Mouse (Mus musculus) thymus, adult 2 months (tissue): ENCODE results near the gene Sla2. TPM values are rescaled to one million over a fixed set of nuclear protein-coding genes. Genes with fewer than 3 reads are reported as not detected.
A peak's percentile ranks its signal among the peaks of the same experiment; 100 is the strongest.

Experiments used
- DNase-seq: peaks from one replicate; pipeline ENCODE4 v3.0.0; 2021
- H3K27ac ChIP-seq: fragments of 200-500 bp; 2 replicates; pipeline ENCODE4 v1.5.1; 2012; ENCODE audit warnings: low read length, control low read depth; ENCODE audit not compliant: control insufficient read depth, insufficient read depth
- H3K27me3 ChIP-seq: fragments of 200-500 bp; 2 replicates; pipeline ENCODE4 v1.6.1; 2012; ENCODE audit warnings: mild to moderate bottlenecking, low read length, moderate library complexity, mixed read lengths; ENCODE audit not compliant: control insufficient read depth, insufficient read depth
- H3K36me3 ChIP-seq: fragments of 200-500 bp; 2 replicates; pipeline ENCODE4 v1.6.1; 2012; ENCODE audit warnings: mild to moderate bottlenecking, low read length, moderate library complexity; ENCODE audit not compliant: control insufficient read depth, insufficient read depth
- H3K4me1 ChIP-seq: fragments of 200-500 bp; replicated peaks from 2 replicates; pipeline ENCODE4 v1.6.1; 2012; ENCODE audit warnings: low read length; ENCODE audit not compliant: control insufficient read depth, insufficient read depth
- H3K4me3 ChIP-seq: fragments of 200-500 bp; 2 replicates; pipeline ENCODE4 v1.5.1; 2012; ENCODE audit warnings: mild to moderate bottlenecking, low read length, control low read depth, moderate library complexity; ENCODE audit not compliant: control insufficient read depth, insufficient read depth
- CTCF ChIP-seq: fragments of 200-500 bp; IDR thresholded peaks from 2 replicates; pipeline ENCODE4 v1.5.1; 2012; ENCODE audit warnings: mild to moderate bottlenecking, control low read depth, low read length, moderate library complexity, borderline replicate concordance; ENCODE audit not compliant: control insufficient read depth, poor library complexity, insufficient read depth; ENCODE audit errors: extremely low read depth
- POLR2A ChIP-seq: fragments of 200-500 bp; IDR thresholded peaks from 2 replicates; pipeline ENCODE4 v1.6.1; 2012; ENCODE audit warnings: mild to moderate bottlenecking, low read length, control low read depth, moderate library complexity; ENCODE audit not compliant: control insufficient read depth, poor library complexity, insufficient read depth; ENCODE audit errors: extremely low read depth
- WGBS: fragments of 180-500 bp; shearing (Covaris S2); methylation state at CpG from one replicate; pipeline ENCODE4 v1.1.7; 2018; 5-methylcytosine and 5-hydroxymethylcytosine counted together
- polyA plus RNA-seq: library from polyadenylated mRNA; depleted of rRNA; stranded (reverse); fragments of >200 nt; gene quantifications from 2 replicates; pipeline ENCODE4 v1.2.3, GENCODE M21; 2012

Gene Sla2
- polyA plus RNA-seq, 1 experiment = 120 TPM

DNA sequence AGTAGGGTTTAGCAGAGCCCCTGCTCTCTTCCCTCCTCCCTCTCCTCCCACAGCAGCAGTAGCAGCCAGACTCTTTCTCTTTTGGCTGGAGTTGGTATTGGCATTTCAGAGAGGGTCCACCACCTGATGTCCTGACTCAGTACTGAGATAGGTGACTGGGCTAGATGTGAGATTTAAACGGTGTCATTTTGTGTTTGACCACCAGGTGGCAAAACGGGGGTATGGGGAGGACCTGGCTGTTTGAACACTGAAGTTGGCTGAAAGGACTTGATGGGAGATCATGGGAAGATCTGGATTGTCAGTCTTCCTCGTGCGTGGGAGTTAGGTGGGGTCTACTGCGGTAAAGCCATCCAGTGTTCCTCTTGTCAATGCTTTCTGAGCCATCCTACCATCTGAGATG, 13.4 kb downstream of the Sla2 start:
- Histone ChIP-seq H3K27ac (no peak overlapping the region), H3K27me3 (no peaks in the 10 kb centered on the region), H3K36me3 (peaks cover 90% of the 10 kb centered on the region), H3K4me3 (no peak overlapping the region), H3K4me1 (peaks cover 18% of the 10 kb centered on the region)
- DNase-seq = peak; percentile 65
- no peak for TF ChIP-seq CTCF
- no peak for TF ChIP-seq POLR2A
- WGBS = 21% methylated on average over 5 of the region's 5 CpGs

DNA sequence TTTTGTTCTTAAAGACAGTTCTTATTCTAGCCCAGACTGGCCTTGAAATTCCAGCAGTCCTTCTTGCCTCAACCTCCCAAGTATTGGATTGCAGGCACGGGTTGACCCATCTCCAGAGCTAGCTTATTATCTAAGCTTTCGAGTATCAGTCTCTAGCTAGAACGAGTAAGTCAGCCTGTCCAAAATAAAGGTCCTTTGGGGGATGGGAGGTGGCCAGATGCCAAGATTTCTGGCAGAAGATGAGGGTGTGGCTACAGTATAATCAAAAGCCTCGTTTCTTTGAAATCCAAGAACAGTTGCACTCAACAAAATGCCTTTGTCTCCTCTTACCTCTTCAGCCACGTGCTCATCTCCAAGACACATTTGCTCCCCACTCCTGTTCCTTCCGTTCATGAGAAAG, 16.5 kb downstream of the Sla2 start:
- H3K36me3 ChIP-seq = peaks cover 64% of the 10 kb centered on the region
- H3K27ac ChIP-seq = no peak overlapping the region
- no peak overlapping the region for H3K4me3 ChIP-seq
- TF ChIP-seq POLR2A (no peak), CTCF (no peak)
- no peak for DNase-seq
- H3K4me1 ChIP-seq = 0 out of 2 replicates have a peak, but pooled peaks cover 3% of the 10 kb centered on the region
- H3K27me3 ChIP-seq = no peaks in the 10 kb centered on the region
- 56% methylated on average over 6 of the region's 6 CpGs for WGBS

DNA sequence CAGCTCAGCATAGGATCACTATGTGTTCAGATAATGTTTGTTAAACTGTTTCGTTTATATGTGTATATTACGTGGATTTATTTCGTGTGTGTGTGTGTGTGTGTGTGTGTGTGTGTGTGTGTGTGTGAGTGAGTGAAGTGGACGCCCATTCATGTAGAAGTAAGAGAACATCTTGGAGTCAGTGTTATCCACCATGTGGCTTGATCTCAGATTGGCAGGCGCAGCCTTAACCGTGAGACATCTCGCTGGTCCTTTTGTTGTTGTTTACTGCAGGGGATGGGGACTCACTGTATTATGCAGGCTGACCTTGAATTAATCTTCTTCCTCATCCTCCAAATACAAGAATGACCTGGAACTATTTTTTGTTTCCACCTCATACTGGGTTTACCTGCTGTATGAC, 17.4 kb downstream of the Sla2 start:
- peaks cover 4% of the 10 kb centered on the region for H3K4me1 ChIP-seq
- DNase-seq = no peak
- H3K27ac ChIP-seq = no peak overlapping the region
- TF ChIP-seq POLR2A (no peak), CTCF (no peak)
- no peaks in the 10 kb centered on the region for H3K27me3 ChIP-seq
- WGBS = 94% methylated on average over 7 of the region's 7 CpGs
- no peak overlapping the region for H3K4me3 ChIP-seq
- H3K36me3 ChIP-seq = peaks cover 54% of the 10 kb centered on the region

DNA sequence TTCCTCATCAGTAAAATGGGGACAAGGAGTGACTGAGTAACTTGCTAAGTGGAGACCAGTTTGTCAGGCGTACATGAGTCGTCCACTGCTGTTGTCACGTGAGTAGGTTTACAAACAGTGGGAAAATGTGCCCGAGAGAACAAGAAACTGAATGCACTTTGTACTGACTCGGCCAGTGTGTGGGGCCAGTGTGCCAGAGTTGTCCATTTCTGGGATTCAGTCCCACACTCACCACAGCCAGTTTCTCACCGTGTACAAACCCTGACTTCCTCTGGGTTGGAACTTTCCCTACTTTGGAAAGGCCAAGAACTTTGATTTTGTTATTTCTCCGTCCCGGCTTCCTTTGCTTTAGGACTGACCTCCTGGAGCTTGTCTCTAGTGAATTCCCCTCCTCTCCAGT, 18.0 kb downstream of the Sla2 start:
- H3K27me3 ChIP-seq = no peaks in the 10 kb centered on the region
- peaks cover 8% of the 10 kb centered on the region for H3K4me1 ChIP-seq
- H3K27ac ChIP-seq = no peak overlapping the region
- no peak for DNase-seq
- 95% methylated on average over 8 of the region's 8 CpGs for WGBS
- peaks cover 49% of the 10 kb centered on the region for H3K36me3 ChIP-seq
- TF ChIP-seq POLR2A (no peak), CTCF (no peak)
- H3K4me3 ChIP-seq = no peak overlapping the region

DNA sequence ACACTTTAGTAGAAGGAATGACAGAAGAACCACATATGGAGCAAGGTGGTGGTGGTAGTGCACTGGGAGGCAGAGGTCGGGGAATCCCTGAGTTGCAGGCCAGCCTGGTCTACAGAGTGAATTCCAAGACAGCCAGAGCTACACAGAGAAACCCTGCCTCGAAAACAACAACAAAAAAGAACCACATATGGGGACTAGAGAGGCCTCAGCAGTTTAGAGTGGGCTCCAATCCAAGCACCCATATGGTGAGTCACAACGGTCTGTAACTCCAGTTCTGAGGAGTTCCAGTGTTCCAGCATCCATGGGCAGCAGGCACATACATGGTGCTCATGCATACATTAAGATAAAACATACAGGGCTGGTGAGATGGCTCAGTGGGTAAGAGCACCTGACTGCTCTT, 22.5 kb downstream of the Sla2 start:
- H3K27ac ChIP-seq = no peak overlapping the region
- WGBS = 80% methylated on average over 3 of the region's 3 CpGs
- H3K4me1 ChIP-seq = peaks cover 8% of the 10 kb centered on the region
- TF ChIP-seq POLR2A = no peak
- no peak for TF ChIP-seq CTCF
- H3K4me3 ChIP-seq = no peak overlapping the region
- no peak for DNase-seq
- H3K27me3 ChIP-seq = no peaks in the 10 kb centered on the region
- peaks cover 13% of the 10 kb centered on the region for H3K36me3 ChIP-seq

DNA sequence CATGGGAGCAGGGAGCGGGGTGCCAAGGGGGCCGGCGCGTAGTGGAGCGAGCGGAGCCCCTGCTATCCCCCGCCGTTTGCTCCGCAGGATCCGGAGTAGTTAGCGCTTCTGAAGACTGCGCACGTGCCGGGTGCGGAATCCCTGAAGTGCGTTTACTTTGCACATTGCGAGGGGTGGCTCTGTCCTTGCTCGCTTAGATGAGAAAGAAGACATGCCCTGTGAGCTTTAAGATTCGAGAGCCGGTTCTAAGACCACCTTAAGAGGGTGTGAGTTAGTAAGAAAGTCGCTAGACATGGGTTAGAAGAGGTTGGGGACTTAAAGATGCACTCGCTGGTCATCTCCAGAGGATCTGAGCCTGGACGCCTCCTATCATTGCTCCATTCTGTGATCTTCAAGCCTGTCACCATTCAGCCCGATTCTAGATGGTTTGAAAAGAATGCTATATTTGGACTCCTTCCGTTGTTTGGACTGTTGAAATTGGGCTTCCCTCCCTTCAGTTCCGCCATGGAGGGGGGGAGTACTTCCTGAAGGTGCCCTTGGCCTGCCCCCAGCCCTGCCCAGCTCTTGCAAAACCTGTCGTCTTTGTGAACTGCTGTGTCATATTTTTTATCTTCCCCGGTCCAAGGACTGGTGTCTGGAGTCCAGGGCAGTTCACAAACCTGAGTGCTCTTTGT, 23.4 kb downstream of the Sla2 start:
- peak overlapping the region; percentile 58 for H3K27ac ChIP-seq
- no peaks in the 10 kb centered on the region for H3K27me3 ChIP-seq
- TF ChIP-seq CTCF (no peak), POLR2A (no peak)
- under 1% methylated on average over 28 of the region's 28 CpGs for WGBS
- H3K36me3 ChIP-seq = peaks cover 9% of the 10 kb centered on the region
- no peak for DNase-seq
- H3K4me3 ChIP-seq = peak overlapping the region; percentile 72
- peaks cover 8% of the 10 kb centered on the region for H3K4me1 ChIP-seq
